Mouse (Mus musculus) frontal cortex, postnatal 36 days (tissue): ENCODE measurements around the gene Themis.

Source experiments
- DNase-seq, 2 experiments: peaks; one replicate each; pipeline ENCODE4 v3.0.0; 2022; ENCODE audit warnings: low spot score in 2 of 2

The Themis gene

DNA sequence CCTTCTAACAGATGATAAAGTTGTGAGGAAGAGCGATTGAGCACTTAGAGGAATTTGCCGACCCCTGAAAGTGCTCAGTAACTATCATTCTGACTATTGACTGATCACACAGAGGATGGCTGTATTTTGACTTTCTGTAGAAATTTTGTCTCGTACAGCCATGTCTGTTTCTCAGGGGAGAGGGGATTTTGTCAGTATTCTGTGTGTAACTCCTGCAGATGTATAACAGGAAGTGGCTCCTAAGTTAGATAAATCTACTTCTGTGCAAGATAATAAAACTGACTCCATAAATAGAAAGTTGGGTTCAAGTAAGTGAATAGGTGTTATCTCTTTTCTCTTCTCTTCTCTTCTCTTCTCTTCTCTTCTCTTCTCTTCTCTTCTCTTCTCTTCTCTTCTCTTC is 137.0 kb downstream of the Themis start:
- DNase-seq = no peak

DNA sequence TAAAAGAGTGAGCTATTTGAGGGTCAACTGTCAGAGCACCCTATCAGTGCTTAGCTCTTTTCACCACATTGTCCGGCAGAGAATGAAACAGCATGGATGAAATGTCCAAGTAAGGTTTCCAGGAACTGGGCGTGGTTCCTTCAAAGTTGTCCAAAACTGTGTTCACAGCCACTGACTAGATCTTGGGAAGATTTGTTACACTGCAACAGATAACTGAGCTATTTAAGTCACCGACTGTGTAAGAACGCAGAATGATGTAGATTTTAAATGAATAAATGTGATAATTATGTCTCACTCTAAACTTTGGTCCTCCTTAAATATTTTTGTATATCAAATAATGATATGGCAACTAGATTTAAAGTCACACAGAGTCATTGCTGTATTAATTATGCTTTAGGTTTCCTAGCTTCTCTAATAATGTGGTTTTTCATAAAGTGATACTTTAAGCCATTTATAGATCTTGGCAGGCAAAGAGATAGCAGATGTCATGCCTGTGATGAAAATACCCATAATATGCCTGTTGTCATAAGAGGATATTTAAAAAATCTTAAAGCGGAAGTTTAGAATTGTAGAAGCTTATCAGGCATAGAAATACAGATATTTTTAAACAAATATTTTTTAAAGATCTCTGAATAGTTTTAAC is 143.9 kb downstream of the Themis start:
- DNase-seq = no peak

DNA sequence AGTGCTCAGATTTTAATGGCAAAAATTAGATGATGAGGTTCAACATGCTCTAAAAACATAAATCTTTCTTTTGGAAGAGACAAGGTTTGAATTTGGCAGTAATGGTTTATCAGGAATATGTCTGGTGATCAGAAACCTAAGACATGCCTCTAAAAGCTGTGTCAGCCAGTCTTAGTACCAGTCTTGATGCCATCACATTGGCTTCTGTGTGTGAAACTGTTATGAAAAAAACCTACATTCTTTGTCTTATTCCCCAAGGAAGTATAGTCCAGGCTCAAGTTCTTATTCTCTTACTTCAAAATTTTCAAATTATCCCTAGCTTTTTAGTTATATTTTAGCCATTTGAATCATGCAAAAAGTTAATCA is 144.4 kb downstream of the Themis start:
- DNase-seq = no peak

DNA sequence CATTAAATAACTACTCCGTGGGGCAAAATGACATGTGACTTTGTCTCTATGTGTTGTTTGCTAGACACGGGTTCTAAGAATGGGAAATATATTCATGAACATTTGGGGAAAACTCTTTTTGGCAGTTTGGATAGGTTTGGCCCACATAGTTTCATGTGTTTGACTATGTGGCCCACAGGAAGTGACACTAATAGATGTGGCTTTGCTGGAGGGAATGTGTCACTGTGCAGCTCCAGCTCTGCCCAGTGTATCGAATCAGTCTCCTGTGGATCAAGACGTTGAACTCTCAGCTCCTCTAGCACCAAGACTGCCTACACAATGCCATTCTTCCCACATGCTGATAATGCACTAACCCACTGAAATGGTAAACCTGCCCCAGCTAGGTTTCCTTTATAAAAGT is 148.0 kb downstream of the Themis start:
- DNase-seq = no peak

DNA sequence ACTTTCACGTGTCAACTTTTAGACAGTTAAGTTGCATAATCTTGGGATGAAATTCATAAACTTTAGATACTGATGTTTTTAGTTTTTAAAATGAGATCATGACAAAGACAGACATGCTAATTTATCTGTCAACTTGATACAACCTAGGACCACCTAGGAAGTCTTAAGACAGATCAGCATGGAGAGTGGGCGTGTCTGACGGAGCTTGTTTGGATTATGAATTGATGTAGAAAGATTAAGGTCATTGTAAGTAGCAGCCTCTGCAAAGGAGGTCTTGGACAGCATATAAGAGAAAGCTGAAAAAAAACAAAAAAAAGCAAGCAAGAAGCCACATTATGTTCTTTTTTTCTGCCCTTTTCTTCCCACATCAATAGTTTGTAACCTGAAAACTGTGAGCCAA is 154.2 kb downstream of the Themis start:
- DNase-seq = no peak

DNA sequence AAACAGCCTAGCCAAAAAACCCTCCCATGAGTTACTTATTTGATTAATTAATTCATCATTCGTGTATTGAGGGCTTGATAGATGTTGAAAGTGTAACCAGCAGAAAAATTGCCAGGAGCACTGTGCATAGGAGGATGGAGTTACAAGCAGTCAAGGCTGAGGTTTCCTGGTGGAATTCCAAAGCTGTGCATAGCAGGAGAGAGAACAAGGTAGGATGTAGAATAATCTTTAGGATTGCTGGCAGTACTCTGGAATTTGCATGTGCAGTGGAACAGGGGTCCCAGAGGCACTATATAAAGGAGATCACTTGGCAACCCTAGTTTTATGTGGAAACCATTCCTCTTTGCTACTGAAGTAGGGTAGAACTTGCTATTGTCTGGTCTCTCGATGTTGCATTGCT is 174.4 kb downstream of the Themis start:
- no peak for DNase-seq

DNA sequence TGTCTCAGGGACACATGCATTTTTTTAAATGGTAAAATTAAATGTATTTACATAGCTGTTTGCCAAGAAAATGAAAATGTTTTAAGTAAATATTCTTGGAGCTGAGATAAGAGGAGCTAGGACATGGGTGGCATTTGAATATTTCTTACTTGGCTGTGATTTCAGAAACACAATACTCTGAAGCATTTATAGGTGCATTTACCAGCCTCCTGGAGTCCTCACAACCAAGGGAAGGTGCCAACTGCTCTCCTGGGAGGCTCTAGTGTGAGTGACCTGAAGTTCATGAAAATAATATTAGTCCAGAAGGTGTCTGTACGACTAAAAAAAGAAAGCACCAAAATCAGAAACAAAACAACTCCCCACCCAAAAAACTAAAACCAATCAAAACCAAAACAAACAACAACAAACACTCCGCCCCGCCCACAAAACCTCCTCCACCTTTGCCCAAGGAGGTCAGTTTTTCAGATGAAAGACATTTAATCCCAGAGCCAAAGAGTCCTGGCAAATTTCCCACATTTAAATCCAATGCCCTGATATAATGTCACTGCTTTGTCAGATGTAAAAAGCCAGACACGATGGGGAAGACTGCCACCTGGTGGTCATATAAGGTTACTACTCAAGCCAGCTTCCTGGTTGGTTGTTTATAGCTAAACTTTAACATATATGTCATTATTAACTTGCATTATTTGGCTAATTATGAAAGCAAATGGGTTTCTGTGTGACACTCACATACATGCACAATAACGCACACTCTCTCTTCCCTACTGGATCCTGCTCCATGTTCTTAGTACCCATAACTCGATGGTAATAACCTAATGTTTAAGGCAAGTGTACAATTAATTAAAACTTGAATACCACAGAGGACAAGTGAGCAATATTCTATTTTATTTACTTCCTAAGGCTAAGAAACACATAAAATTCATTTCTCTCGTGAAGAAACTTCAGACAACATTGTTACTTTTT is 175.9 kb downstream of the Themis start:
- peak; percentile 47 to 79 for DNase-seq

DNA sequence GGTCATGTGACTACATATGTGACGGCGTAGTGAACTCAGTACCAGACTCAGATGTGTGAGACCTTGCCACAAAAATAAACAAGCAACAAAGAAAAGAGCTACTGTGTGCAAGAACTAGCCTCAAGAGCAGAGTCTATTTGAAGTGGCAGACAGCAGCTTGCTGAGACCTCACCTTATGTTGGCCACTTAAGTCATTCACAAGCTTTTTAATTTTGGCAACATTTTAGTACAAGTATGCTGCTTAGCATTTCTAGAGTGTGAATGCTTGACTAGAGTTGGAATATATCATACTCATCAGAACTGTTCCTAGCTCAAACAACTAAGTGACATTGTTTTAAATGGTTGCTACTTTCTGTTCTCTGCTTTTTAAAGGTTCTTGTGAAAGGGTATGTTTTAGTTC is 188.0 kb downstream of the Themis start:
- DNase-seq = peak in 1 of 2 experiments; percentile 12

DNA sequence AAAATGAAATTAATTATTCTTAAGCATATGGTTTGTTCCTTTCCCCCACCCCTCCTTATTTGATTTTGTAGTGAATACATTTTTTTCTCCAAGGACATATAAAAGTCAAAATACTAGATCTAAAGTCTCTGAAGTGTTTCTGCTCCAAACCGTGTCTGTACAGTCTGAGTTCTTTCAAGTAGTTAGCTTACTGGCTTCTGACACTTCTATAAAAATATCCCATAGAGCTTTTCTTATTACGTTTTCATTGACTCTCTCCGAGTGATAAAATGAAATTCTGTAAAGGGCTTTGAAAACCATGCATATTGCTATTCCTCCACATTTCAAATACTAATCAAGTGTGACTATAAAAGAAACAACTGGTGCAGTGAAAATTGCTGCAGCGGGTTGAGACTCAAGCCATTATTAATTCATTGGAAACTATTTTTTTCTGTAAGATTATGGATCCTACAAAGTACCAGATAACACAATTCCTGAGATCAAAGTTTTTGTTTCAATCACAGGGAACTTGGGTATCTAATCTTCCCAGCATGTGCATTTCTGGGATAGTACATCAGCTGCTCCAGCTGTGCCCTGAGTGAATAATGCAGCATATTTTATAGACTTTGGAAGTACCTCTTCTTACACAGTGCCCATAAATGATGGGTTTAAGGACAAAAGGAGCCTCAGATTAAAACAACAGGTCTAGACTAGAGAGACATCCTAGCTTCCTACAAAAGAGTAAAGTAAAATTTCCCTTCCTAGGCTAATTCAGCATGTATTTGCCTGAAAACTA is 202.6 kb downstream of the Themis start:
- DNase-seq = no peak

DNA sequence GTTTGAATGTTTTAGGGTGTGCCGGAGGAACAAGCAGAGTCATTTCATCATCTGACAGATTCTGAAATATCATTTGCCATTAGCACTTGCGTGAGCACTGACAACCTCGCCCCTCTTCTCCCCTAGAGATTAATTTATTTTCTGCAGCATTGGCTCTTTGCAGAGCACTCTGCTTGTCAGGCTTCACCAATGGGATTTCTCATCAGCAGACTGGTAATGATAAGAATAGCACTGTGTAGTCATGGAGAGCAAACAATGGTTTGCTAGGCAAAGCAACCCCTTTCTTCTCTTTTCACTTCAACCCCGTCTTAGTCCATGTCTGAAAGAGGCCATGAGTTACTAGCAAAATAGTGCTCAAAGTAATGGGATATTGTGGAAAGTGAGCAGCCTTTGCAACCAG is 206.4 kb downstream of the Themis start:
- no peak for DNase-seq

DNA sequence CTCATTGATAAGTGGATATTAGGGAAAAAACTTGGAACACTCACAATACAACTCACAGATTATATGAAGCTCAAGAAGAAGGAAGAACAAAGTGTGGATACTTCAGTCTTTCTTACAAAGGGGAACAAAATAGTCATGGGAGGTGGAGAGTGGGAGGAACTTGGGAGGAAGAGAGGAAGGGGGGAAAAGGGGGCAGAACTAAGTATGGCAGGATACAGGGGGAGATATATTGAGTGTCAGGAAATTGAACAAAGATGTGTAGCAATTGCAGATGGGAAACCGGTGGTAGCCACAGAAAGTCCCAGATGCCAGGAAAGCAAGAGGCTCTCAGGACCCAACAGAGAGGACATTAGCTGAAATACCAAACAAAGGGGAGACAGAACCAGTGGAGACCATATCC is 219.5 kb downstream of the Themis start:
- DNase-seq = no peak

DNA sequence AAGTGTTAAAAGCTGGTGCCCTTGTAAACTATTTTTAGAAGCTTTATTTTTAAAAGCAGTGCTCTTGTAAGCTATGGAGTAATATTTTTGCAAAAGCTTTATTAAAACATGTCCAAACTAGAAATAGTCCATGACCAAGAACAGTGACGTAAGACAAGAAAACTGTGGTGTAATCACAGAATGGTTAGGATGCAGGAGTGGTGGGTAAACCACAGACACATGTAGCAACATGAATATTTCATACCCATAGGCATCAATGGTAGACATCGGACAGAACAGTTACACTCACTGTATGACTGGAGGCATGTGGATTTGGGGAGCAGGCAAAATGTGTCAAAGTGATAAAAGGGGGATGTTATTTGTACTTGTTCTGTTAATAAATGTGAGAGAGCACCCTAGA is 222.7 kb downstream of the Themis start:
- DNase-seq = no peak

DNA sequence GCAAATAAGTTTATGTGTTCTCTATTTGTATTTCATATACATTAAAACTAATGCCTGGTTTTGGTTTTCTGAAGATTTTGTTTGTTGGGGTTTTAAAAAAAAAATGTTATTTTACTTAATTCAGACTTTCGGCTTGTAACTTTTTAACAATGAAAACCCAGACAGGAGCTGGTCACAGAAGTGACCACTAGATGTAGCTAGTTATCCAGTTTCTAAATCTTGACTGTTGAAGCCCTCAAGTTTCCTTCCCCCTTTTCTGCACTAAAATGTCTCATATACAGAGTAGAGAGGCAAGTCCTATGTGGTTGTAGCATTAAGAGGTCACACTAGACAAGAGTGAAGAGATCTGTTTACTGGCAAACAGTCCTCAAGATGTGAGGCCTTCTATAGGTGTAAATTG is 230.2 kb downstream of the Themis start:
- DNase-seq = peak in 1 of 2 experiments; percentile 3
